Mouse (Mus musculus) hindbrain, embryonic 11.5 days (tissue): ENCODE data around the gene Tyw1. TPM values are rescaled to one million over a fixed set of nuclear protein-coding genes. Genes with fewer than 3 reads are reported as not detected.

Experiments used
- ATAC-seq: fragments of 200-750 bp; cut with Nextera tagmentation; 2 replicates; pipeline ENCODE4 v1.8.0; 2017; ENCODE audit warnings: mild to moderate bottlenecking, moderate TSS enrichment, moderate library complexity; ENCODE audit not compliant: low FRiP score
- DNase-seq: peaks from one replicate; pipeline ENCODE4 v3.0.0-alpha.2; 2015; ENCODE audit warnings: low spot score
- H3K27ac ChIP-seq: fragments of 300-500 bp; sonication (generic); 2 replicates; pipeline ENCODE4 v1.5.1; 2014; ENCODE audit warnings: mild to moderate bottlenecking, low read depth, low read length
- H3K27me3 ChIP-seq: fragments of 300-500 bp; sonication (generic); 2 replicates; pipeline ENCODE4 v1.6.1; 2014; ENCODE audit warnings: mild to moderate bottlenecking, low read length, moderate library complexity, mixed read lengths; ENCODE audit not compliant: control insufficient read depth, insufficient read depth
- H3K36me3 ChIP-seq: fragments of 300-500 bp; sonication (generic); 2 replicates; pipeline ENCODE4 v1.6.1; 2014; ENCODE audit warnings: mild to moderate bottlenecking, low read length, moderate library complexity, mixed read lengths; ENCODE audit not compliant: control insufficient read depth, insufficient read depth
- H3K4me1 ChIP-seq: fragments of 300-500 bp; sonication (generic); replicated peaks from 2 replicates; pipeline ENCODE4 v1.6.1; 2014; ENCODE audit warnings: low read length, mixed read lengths; ENCODE audit not compliant: control insufficient read depth, insufficient read depth
- H3K4me2 ChIP-seq: fragments of 300-500 bp; sonication (generic); replicated peaks from 2 replicates; pipeline ENCODE4 v1.6.1; 2014; ENCODE audit warnings: mild to moderate bottlenecking, low read depth, low read length
- H3K4me3 ChIP-seq: fragments of 300-500 bp; sonication (generic); 2 replicates; pipeline ENCODE4 v1.5.1; 2014; ENCODE audit warnings: low read depth, low read length
- H3K9ac ChIP-seq: fragments of 300-500 bp; sonication (generic); 2 replicates; pipeline ENCODE4 v1.6.1; 2014; ENCODE audit warnings: low read depth, low read length
- H3K9me3 ChIP-seq: fragments of 300-500 bp; sonication (generic); 2 replicates; pipeline ENCODE4 v1.6.1; 2016; ENCODE audit warnings: low read length; ENCODE audit not compliant: control insufficient read depth
- WGBS: fragments of 180-500 bp; shearing (Covaris S2); extraction: QIAGEN DNeasy Blood & Tissue Kit; methylation state at CpG from one replicate; pipeline ENCODE4 v1.1.7; 2014; 5-methylcytosine and 5-hydroxymethylcytosine counted together
- polyA plus RNA-seq: library from polyadenylated mRNA; unstranded; fragments of >200 nt; fragmentation: Nextera tagmentation; extraction: Ambion mirVana; gene quantifications from 2 replicates; pipeline ENCODE4 v1.2.1, GENCODE M21; 2014

Gene Tyw1
- polyA plus RNA-seq, 1 experiment from 2014 or later, result 29.1 TPM

- Histone ChIP-seq H3K4me3 (no peak overlapping the region), H3K9me3 (0 out of 2 replicates have a peak, but pooled peaks cover 2% of the 10 kb centered on the region), H3K9ac (no peak overlapping the region), H3K36me3 (no peaks in the 10 kb centered on the region), H3K27me3 (no peaks in the 10 kb centered on the region), H3K4me2 (no peak overlapping the region), H3K27ac (no peak overlapping the region), H3K4me1 (no peaks in the 10 kb centered on the region)
- WGBS, result 82% methylated on average over 4 of the region's 4 CpGs
- no peak for DNase-seq
- no peak for ATAC-seq
Observed at GRCm38 (mm10) chr5:130292976-130293375, 37.6 kb downstream of the Tyw1 start.

GRCm38 (mm10) chr5:130293941-130294340 lies 38.5 kb downstream of the Tyw1 start:
- H3K36me3 ChIP-seq, result no peaks in the 10 kb centered on the region
- DNase-seq (no peak), ATAC-seq (no peak)
- H3K27me3 ChIP-seq, result no peaks in the 10 kb centered on the region
- H3K9me3 ChIP-seq, result 0 out of 2 replicates have a peak, but pooled peaks cover 2% of the 10 kb centered on the region
- H3K27ac ChIP-seq, result no peak overlapping the region
- no peak overlapping the region for H3K4me2 ChIP-seq
- H3K9ac ChIP-seq, result no peak overlapping the region
- 77% methylated on average over 5 of the region's 5 CpGs for WGBS
- no peak overlapping the region for H3K4me3 ChIP-seq
- no peaks in the 10 kb centered on the region for H3K4me1 ChIP-seq

GRCm38 (mm10) chr5:130294598-130294997 lies 39.2 kb downstream of the Tyw1 start:
- no peak for ATAC-seq
- no peaks in the 10 kb centered on the region for H3K4me1 ChIP-seq
- no peaks in the 10 kb centered on the region for H3K27me3 ChIP-seq
- no peaks in the 10 kb centered on the region for H3K36me3 ChIP-seq
- H3K27ac ChIP-seq, result no peak overlapping the region
- DNase-seq, result no peak
- H3K9ac ChIP-seq, result no peak overlapping the region
- H3K9me3 ChIP-seq, result 0 out of 2 replicates have a peak, but pooled peaks cover 2% of the 10 kb centered on the region
- H3K4me3 ChIP-seq, result no peak overlapping the region
- H3K4me2 ChIP-seq, result no peak overlapping the region
- WGBS, result 98% methylated on average over 6 of the region's 6 CpGs

GRCm38 (mm10) chr5:130296071-130296470 lies 40.7 kb downstream of the Tyw1 start:
- H3K4me3 ChIP-seq, result no peak overlapping the region
- DNase-seq (no peak), ATAC-seq (no peak)
- H3K9me3 ChIP-seq, result no peaks in the 10 kb centered on the region
- no peak overlapping the region for H3K4me2 ChIP-seq
- no peaks in the 10 kb centered on the region for H3K36me3 ChIP-seq
- no peaks in the 10 kb centered on the region for H3K27me3 ChIP-seq
- H3K9ac ChIP-seq, result no peak overlapping the region
- WGBS, result 78% methylated on average over 5 of the region's 5 CpGs
- H3K27ac ChIP-seq, result no peak overlapping the region
- no peaks in the 10 kb centered on the region for H3K4me1 ChIP-seq

- Histone ChIP-seq H3K27me3 (no peaks in the 10 kb centered on the region), H3K9ac (no peak overlapping the region), H3K4me2 (no peak overlapping the region), H3K4me1 (no peaks in the 10 kb centered on the region), H3K9me3 (no peaks in the 10 kb centered on the region), H3K36me3 (no peaks in the 10 kb centered on the region), H3K4me3 (no peak overlapping the region), H3K27ac (no peak overlapping the region)
- no peak for DNase-seq
- 93% methylated on average over 9 of the region's 9 CpGs for WGBS
- no peak for ATAC-seq
Observed at GRCm38 (mm10) chr5:130298831-130299460, 43.5 kb downstream of the Tyw1 start.

- Histone ChIP-seq H3K9ac (no peak overlapping the region), H3K27me3 (no peaks in the 10 kb centered on the region), H3K4me2 (no peak overlapping the region), H3K4me3 (no peak overlapping the region), H3K36me3 (no peaks in the 10 kb centered on the region), H3K4me1 (no peaks in the 10 kb centered on the region), H3K9me3 (no peaks in the 10 kb centered on the region), H3K27ac (no peak overlapping the region)
- WGBS, result 95% methylated on average over 8 of the region's 8 CpGs
- ATAC-seq (no peak), DNase-seq (no peak)
Observed at GRCm38 (mm10) chr5:130299526-130299925, 44.1 kb downstream of the Tyw1 start.

GRCm38 (mm10) chr5:130303611-130304010 lies 48.2 kb downstream of the Tyw1 start:
- Histone ChIP-seq H3K9me3 (no peaks in the 10 kb centered on the region), H3K4me1 (no peaks in the 10 kb centered on the region), H3K27ac (no peak overlapping the region), H3K9ac (no peak overlapping the region), H3K36me3 (no peaks in the 10 kb centered on the region), H3K27me3 (no peaks in the 10 kb centered on the region), H3K4me3 (no peak overlapping the region), H3K4me2 (no peak overlapping the region)
- ATAC-seq, result no peak
- 94% methylated on average over 6 of the region's 6 CpGs for WGBS
- DNase-seq, result no peak

- Histone ChIP-seq H3K9ac (no peak overlapping the region), H3K4me3 (no peak overlapping the region), H3K9me3 (no peaks in the 10 kb centered on the region), H3K27ac (no peak overlapping the region), H3K27me3 (no peaks in the 10 kb centered on the region), H3K4me2 (no peak overlapping the region), H3K4me1 (no peaks in the 10 kb centered on the region), H3K36me3 (no peaks in the 10 kb centered on the region)
- no peak for ATAC-seq
- WGBS, result 89% methylated on average over 7 of the region's 7 CpGs
- no peak for DNase-seq
Observed at GRCm38 (mm10) chr5:130307921-130308320, 52.5 kb downstream of the Tyw1 start.

- Histone ChIP-seq H3K36me3 (no peaks in the 10 kb centered on the region), H3K27ac (no peak overlapping the region), H3K9ac (no peak overlapping the region), H3K4me1 (no peaks in the 10 kb centered on the region), H3K9me3 (no peaks in the 10 kb centered on the region), H3K27me3 (no peaks in the 10 kb centered on the region), H3K4me2 (no peak overlapping the region), H3K4me3 (no peak overlapping the region)
- WGBS, result 96% methylated on average over 4 of the region's 4 CpGs
- no peak for DNase-seq
- no peak for ATAC-seq
Observed at GRCm38 (mm10) chr5:130310077-130310476, 54.7 kb downstream of the Tyw1 start.
